Comparison of ENCODE assay signal across 9 mouse cellular contexts in the genomic region with DNA sequence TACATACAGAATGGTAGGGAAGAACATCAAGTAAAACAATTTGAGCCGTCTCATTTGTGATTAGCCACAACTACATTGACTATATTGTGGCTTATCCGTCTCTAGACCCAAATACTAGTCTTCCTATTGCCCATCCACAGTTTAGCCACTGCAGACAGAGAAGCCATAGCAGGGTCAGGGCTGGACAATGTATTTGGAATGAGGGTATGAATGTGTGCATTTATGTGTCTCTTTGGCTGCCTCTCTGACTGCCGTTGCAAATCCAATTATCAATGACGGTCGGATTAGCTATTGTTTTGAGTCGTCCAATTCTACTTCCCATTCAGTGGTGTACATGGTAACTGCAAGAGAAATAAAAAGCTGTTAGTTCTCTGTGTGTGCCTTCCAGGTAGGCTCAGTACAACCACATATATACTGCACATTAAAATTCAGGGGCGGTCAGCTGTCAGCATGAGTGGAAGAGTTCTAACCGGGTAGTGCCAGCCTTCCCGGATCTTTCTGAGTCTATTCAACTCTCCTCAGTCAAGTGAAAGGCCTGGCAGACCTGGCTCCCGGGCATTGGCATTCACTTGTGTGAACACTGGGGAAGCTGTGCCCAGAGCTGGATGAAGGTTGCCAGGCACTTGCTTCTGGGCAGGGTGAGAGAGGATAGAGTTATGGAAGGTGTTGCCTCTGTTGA. TPM values are rescaled to one million over a fixed set of nuclear protein-coding genes. Genes with fewer than 3 reads are reported as not detected.
DNase-seq lines count a peak whose midpoint lies in the region; ATAC-seq lines count a peak whose summit lies in the region.
"Had no signal": no experiment of that assay in that cellular context is flagged by ENCODE, and none has a peak within 500 bp of the region (broad histone marks: within the 10 kb centered on the region; RNA-seq: fewer than 3 reads in every experiment).

No protein-coding gene starts in this region.

- peak; percentile 84 for ATAC-seq in forebrain, embryonic 15.5 days (replicated peaks)
- no peak for ATAC-seq in forebrain, embryonic 12.5 days (ENCODE audit: low FRiP score)
- ATAC-seq in forebrain, embryonic 16.5 days, result peak; percentile 81

- DNase-seq in brain, adult 2 months (ENCODE audit: low read depth, low spot score), result peak; percentile 63
- DNase-seq in layer of hippocampus, postnatal 14 days (ENCODE audit: low spot score in 2 of 2), result peak; percentile 46 to 73
- DNase-seq in thymus, postnatal 10 days (ENCODE audit: low spot score in 2 of 2), result no peak
- no peak for DNase-seq in lung, adult 18-20 months
- no peak for DNase-seq in adrenal gland, adult (ENCODE audit: inconsistent age in 2 of 2, low spot score in 1 of 2)

- H3K27ac ChIP-seq in forebrain, embryonic 15.5 days (replicated peaks), result no peak overlapping the region
- H3K27ac ChIP-seq in forebrain, embryonic 12.5 days, result no peak overlapping the region
- no peak overlapping the region for H3K27ac ChIP-seq in forebrain, embryonic 16.5 days (ENCODE audit: low read length)
- H3K27ac ChIP-seq: heart, embryonic 15.5 days had no signal

- 27% methylated on average over 10 of the region's 10 CpGs for WGBS in forebrain, embryonic 15.5 days
- 46% methylated on average over 10 of the region's 10 CpGs for WGBS in forebrain, embryonic 12.5 days
- WGBS in forebrain, embryonic 16.5 days, result 26% methylated on average over 10 of the region's 10 CpGs

- no peak overlapping the region for H3K4me3 ChIP-seq in forebrain, embryonic 15.5 days
- no peak overlapping the region for H3K4me3 ChIP-seq in forebrain, embryonic 12.5 days (replicated peaks)
- no peak overlapping the region for H3K4me3 ChIP-seq in forebrain, embryonic 16.5 days (replicated peaks; ENCODE audit: low read length)
- H3K4me3 ChIP-seq: heart, embryonic 15.5 days had no signal

- no peak overlapping the region for H3K9ac ChIP-seq in forebrain, embryonic 15.5 days (replicated peaks)
- no peak overlapping the region for H3K9ac ChIP-seq in forebrain, embryonic 12.5 days
- H3K9ac ChIP-seq in forebrain, embryonic 16.5 days (replicated peaks; ENCODE audit: low read depth, low read length), result no peak overlapping the region
- H3K9ac ChIP-seq: heart, embryonic 15.5 days had no signal

- no peaks in the 10 kb centered on the region for H3K9me3 ChIP-seq in forebrain, embryonic 15.5 days
- H3K9me3 ChIP-seq in forebrain, embryonic 12.5 days, result no peaks in the 10 kb centered on the region
- no peaks in the 10 kb centered on the region for H3K9me3 ChIP-seq in forebrain, embryonic 16.5 days (ENCODE audit: control insufficient read depth, low read length)
- H3K9me3 ChIP-seq: heart, embryonic 15.5 days had no signal

- no peaks in the 10 kb centered on the region for H3K27me3 ChIP-seq in forebrain, embryonic 15.5 days
- no peaks in the 10 kb centered on the region for H3K27me3 ChIP-seq in forebrain, embryonic 12.5 days
- no peaks in the 10 kb centered on the region for H3K27me3 ChIP-seq in forebrain, embryonic 16.5 days (replicated peaks; ENCODE audit: control insufficient read depth, insufficient read depth, low read length)
- H3K27me3 ChIP-seq: heart, embryonic 15.5 days had no signal

- peaks cover 10% of the 10 kb centered on the region for H3K4me1 ChIP-seq in forebrain, embryonic 15.5 days
- peaks cover 5% of the 10 kb centered on the region; the same call in 1 of the 2 replicates for H3K4me1 ChIP-seq in forebrain, embryonic 12.5 days
- H3K4me1 ChIP-seq in forebrain, embryonic 16.5 days (replicated peaks; ENCODE audit: control insufficient read depth, insufficient read depth, low read length), result 0 out of 2 replicates have a peak, but pooled peaks cover 2% of the 10 kb centered on the region

- H3K4me2 ChIP-seq in forebrain, embryonic 15.5 days (replicated peaks), result no peak overlapping the region
- H3K4me2 ChIP-seq in forebrain, embryonic 12.5 days, result no peak overlapping the region
- H3K4me2 ChIP-seq in forebrain, embryonic 16.5 days (ENCODE audit: low read length), result no peak overlapping the region
- H3K4me2 ChIP-seq: heart, embryonic 15.5 days had no signal

- H3K36me3 ChIP-seq in forebrain, embryonic 15.5 days, result no peaks in the 10 kb centered on the region
- no peaks in the 10 kb centered on the region for H3K36me3 ChIP-seq in forebrain, embryonic 12.5 days (replicated peaks)
- H3K36me3 ChIP-seq in forebrain, embryonic 16.5 days (ENCODE audit: control insufficient read depth, insufficient read depth), result no peaks in the 10 kb centered on the region
- H3K36me3 ChIP-seq: heart, embryonic 15.5 days had no signal

RNA-seq across cellular contexts. Expression of a gene that starts 59.2 kb away (rescaled TPM):
- 3.7 and 4.1 TPM in 2 replicates for polyA plus RNA-seq in forebrain, embryonic 15.5 days (2015; fragmentation: Nextera tagmentation; extraction: Ambion mirVana)
- 1.7 and 2.3 TPM in 2 replicates for polyA plus RNA-seq in forebrain, embryonic 12.5 days (2016; fragmentation: Nextera tagmentation; extraction: Ambion mirVana)
- polyA plus RNA-seq in forebrain, embryonic 16.5 days (2015; fragmentation: Nextera tagmentation; extraction: Ambion mirVana), result 3.8 and 4.8 TPM in 2 replicates
- total RNA-seq in layer of hippocampus, postnatal 14 days (2021), result 100 to 1,000 TPM; 154 to 169 TPM

Comparison
In these comparisons a context has a peak if more than half of its experiments do, and no peak if none do; other contexts are left out.
1. DNase-seq: peak in brain, adult 2 months (single experiment) and layer of hippocampus, postnatal 14 days (2 of 2); none in thymus, postnatal 10 days (0 of 2), lung, adult 18-20 months (0 of 2) and adrenal gland, adult (0 of 2).